Mouse (Mus musculus) T-helper 17 cell (primary cell): ENCODE results near the gene Alms1.
"Not testable (repeated sequence)": the region's sequence is repeated elsewhere in the genome, so short reads cannot be mapped to it uniquely, and the experiment has no call there.

Experiments
- in situ Hi-C, 2 experiments: fragments of 300-600 bp; cut with MboI, MseI; formaldehyde crosslinking; loops; 1 replicate in 1 of 2; 2 replicates in 1 of 2; pipeline ENCODE4 v1.15.1; 2025; ENCODE audit warnings: high pct_unique_total_duplicates in 2 of 2

The Alms1 gene

DNA sequence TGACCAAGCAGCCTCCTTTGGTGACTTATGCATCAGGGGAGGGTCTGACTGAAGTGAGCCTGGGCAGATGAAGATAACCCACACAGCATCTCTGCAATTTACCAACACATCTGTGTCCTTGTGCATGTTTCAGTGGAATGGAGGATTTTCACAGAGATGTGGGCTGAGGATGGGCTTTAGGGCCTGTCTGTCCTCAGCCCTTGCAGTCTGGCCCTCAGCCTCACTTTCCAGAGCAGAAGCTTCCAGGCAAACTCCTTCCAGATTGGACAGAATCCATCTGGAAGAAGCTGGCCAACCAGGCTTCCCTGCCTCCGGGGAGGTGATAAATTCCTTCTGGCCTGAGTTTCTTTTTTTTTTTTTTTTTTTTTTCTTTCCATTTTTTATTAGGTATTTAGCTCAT, 122.3 kb downstream of the Alms1 start:
- in situ Hi-C loops = not testable (repeated sequence)

DNA sequence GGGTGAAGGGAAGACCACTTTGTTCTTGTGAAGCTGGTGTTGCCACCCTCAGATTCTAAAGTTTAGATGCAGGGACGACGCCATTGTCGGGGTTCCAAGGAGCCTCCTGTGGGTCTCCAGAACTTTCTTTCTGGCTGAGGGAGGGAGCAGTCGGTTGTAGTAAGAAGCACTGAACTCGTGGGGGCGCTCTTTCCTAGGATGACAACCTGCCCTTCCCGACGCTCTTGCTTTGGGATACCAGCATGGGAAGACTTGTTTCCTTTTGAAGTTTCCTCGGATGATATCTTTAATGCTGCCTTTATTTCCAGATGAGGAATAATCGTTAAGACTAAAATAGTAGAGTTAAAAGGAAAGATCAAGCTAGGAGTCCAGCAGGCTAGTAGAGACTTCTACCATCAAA, 125.8 kb downstream of the Alms1 start, which contains the start of gene Nat8f7:
Gene Nat8f7 (minus strand): TSS at position 101 of the 400 bp plus-strand sequence.
- in situ Hi-C loops = not testable (repeated sequence)
